Mouse (Mus musculus) myocyte (in vitro differentiated cells): ENCODE data around the gene Cisd2.

ENCODE experiments used
- CEBPB ChIP-seq: IDR thresholded peaks from 2 replicates; pipeline ENCODE4 v1.6.1; 2011; ENCODE audit warnings: mild to moderate bottlenecking, moderate library complexity; ENCODE audit not compliant: poor library complexity, insufficient read depth, severe bottlenecking
- E2F4 ChIP-seq: IDR thresholded peaks from one replicate; pipeline ENCODE4 v1.6.1; 2011; ENCODE audit warnings: mild to moderate bottlenecking, control low read depth, moderate library complexity; ENCODE audit not compliant: insufficient read depth
- MAX ChIP-seq: IDR thresholded peaks from one replicate; pipeline ENCODE4 v1.6.1; 2011; ENCODE audit warnings: low read depth, mild to moderate bottlenecking, control low read depth
- MYOG ChIP-seq, 3 experiments: IDR thresholded peaks; one replicate each; pipeline ENCODE4 v1.6.1; 2011; ENCODE audit warnings: control low read depth in 2 of 3, low read depth in 2 of 3, mild to moderate bottlenecking in 2 of 3; ENCODE audit not compliant: insufficient read length in 2 of 3, control insufficient read depth in 1 of 3, insufficient read depth in 1 of 3
- POLR2A ChIP-seq: IDR thresholded peaks from one replicate; pipeline ENCODE4 v1.6.1; 2011; ENCODE audit warnings: low read depth, mild to moderate bottlenecking, control low read depth, moderate library complexity; ENCODE audit not compliant: insufficient read length
- POLR2AphosphoS2 ChIP-seq: IDR thresholded peaks from one replicate; pipeline ENCODE4 v1.6.1; 2011; ENCODE audit warnings: low read depth, control low read depth; ENCODE audit not compliant: insufficient read length
- SRF ChIP-seq: IDR thresholded peaks from one replicate; pipeline ENCODE4 v1.6.1; 2011; ENCODE audit warnings: low read depth; ENCODE audit not compliant: control insufficient read depth, insufficient read length
- TCF12 ChIP-seq: IDR thresholded peaks from one replicate; pipeline ENCODE4 v1.6.1; 2011; ENCODE audit warnings: mild to moderate bottlenecking, control low read depth; ENCODE audit not compliant: poor library complexity, insufficient read depth, severe bottlenecking
- TCF3 ChIP-seq: IDR thresholded peaks from one replicate; pipeline ENCODE4 v1.6.1; 2011; ENCODE audit warnings: low read depth, control low read depth; ENCODE audit not compliant: insufficient read length
- USF1 ChIP-seq: IDR thresholded peaks from one replicate; pipeline ENCODE4 v1.6.1; 2011; ENCODE audit warnings: low read depth, mild to moderate bottlenecking, control low read depth, moderate library complexity

DNA sequence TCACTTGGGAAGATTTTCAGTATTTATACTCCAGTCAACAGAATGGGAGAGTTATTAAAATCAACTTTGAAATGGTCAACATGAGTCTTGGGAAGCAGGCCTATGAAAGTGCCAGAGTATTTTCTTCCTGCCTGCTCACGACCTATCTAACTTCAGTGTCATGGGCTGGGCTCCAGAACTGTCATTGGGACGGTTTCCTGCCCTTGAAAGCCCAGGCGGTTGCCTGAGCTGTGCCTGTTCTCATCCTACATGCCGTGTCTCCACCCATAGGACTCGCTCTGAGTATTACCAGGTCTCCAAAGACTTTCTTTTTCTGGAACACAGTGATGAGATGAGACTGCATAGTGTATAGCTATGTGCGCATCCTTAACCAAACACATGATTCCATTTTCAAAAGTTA is 30.5 kb downstream of the Cisd2 start:
- TF ChIP-seq POLR2A (no peak), POLR2AphosphoS2 (no peak), E2F4 (no peak), MAX (no peak), TCF12 (no peak), SRF (no peak), USF1 (no peak), TCF3 (no peak), CEBPB (no peak), MYOG (IDR thresholded peaks at IDR 0.05; ENCODE audit: control insufficient read depth in 1 of 3, insufficient read depth in 1 of 3, insufficient read length in 2 of 3, low read depth in 2 of 3) (no peak)
